Mouse (Mus musculus) kidney, adult 2 months (tissue): ENCODE data around the gene Fkbp2.

Source experiments
- CTCF ChIP-seq: fragments of 200-500 bp; conservative IDR thresholded peaks from 2 replicates; pipeline ENCODE4 v1.5.1; 2011; ENCODE audit warnings: low read depth, mild to moderate bottlenecking, control low read depth, low read length, moderate library complexity, mixed read lengths; ENCODE audit not compliant: insufficient read depth, insufficient read length
- POLR2A ChIP-seq: fragments of 200-500 bp; IDR thresholded peaks from one replicate; pipeline ENCODE4 v1.6.1; 2011; ENCODE audit warnings: low read depth, low read length, control low read depth

DNA sequence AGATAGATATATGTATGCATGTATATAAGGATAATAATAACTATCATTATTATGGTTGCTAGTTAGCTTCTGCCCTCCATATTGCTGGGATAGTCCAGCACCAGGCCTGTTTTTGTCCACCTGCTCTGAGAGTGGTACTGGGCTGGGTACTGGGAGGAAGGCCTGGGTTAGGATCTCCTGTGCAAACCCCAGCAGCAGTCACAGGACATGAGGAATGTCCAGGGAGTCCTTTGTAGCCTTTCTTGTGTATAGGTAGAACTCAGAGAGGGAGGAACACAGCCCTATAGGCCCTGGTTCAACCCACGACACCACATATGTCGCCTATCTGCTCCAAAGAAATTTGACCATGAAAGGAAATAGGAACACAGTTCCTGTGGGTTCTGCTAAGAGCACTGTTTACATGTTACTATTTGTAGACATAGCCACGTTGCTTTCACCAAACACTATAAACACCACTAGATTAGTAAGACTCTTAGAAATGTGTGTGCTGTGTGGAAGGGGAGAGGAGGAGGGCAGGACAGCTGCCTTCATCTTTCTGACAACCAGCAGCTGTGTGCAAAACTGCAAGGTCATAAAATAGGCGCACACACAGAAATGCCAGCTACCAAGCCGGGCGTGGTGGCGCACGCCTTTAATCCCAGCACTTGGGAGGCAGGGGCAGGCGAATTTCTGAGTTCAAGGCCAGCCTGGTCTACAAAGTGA, 26.7 kb upstream of the Fkbp2 start:
- TF ChIP-seq CTCF (no peak), POLR2A (no peak)
